Mouse (Mus musculus): ENCODE results near the gene Vmn2r56. TPM values are rescaled to one million over a fixed set of nuclear protein-coding genes. Genes with fewer than 3 reads are reported as not detected.

Gene Vmn2r56
- not detected for total RNA-seq (2023)

GRCm38 (mm10) chr7:12734904-12735303 is at the start of gene Vmn2r56:
TSS of gene Vmn2r56 (minus strand) at chr7:12735004.

DNA sequence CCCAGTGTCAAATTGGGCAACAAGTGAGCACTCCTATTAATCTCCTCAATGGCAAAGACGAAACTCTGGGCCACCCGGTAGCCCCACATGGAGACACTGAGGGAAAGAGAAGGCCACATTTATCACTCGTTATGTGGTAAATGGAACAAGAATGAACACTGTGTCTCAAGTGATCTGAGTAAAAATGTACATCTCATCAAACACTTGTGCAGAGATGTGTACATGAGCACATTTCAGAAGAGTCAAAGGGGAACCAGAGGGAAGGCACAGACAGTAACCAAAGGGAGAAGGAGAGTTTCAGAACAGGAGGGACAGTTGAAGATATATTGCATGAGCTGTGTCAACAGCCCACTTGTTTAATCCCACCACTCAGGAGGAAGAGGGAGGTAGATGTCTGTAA is 49.9 kb downstream of the Vmn2r56 start, which contains the start of gene Vmn2r55:
TSS of gene Vmn2r55 (minus strand) at position 101 of the 400 bp plus-strand sequence.

GRCm38 (mm10) chr7:12640219-12640618 is 94.6 kb downstream of the Vmn2r56 start, which contains the start of gene Vmn2r54:
TSS of gene Vmn2r54 (minus strand) at chr7:12640319.

Other genes with a start within 250 kb of the Vmn2r56 start
- not detected for gene 2900092C05Rik, start 222.5 kb downstream of the Vmn2r56 start, total RNA-seq (2023)
- under 1 TPM; 0.06 TPM for gene Vmn2r53, start 126.2 kb downstream of the Vmn2r56 start, total RNA-seq (2023)
- gene Vmn2r54, start 94.7 kb downstream of the Vmn2r56 start, total RNA-seq (2023), result not detected
- not detected for gene Vmn2r55, start 50.0 kb downstream of the Vmn2r56 start, total RNA-seq (2023)
- gene Zscan18, start 68.6 kb upstream of the Vmn2r56 start, total RNA-seq (2023), result 10 to 100 TPM; 13.3 to 19.3 TPM
- 10 to 100 TPM; 12.1 to 15.8 TPM for gene Zfp329, start 83.9 kb upstream of the Vmn2r56 start, total RNA-seq (2023)
- 100 to 1,000 TPM; 110 to 119 TPM for gene Zfp110, start 99.8 kb upstream of the Vmn2r56 start, total RNA-seq (2023)
- gene Zfp128, start 146.2 kb upstream of the Vmn2r56 start, total RNA-seq (2023), result 1 to 10 TPM; 2.6 to 4.5 TPM
- gene Zscan22, start 162.8 kb upstream of the Vmn2r56 start, total RNA-seq (2023), result 10 to 100 TPM; 16.6 to 18.3 TPM
- 1,000 to 10,000 TPM; 2,087 to 2,163 TPM for gene Rps5, start 187.3 kb upstream of the Vmn2r56 start, total RNA-seq (2023)
- 1 to 10 TPM; 1.2 to 1.5 TPM for gene Rnf225, start 192.4 kb upstream of the Vmn2r56 start, total RNA-seq (2023)
- 1 to 10 TPM; 3.9 to 6.7 TPM for gene Zfp324, start 230.8 kb upstream of the Vmn2r56 start, total RNA-seq (2023)
- 1 to 10 TPM; 8.7 to 9.2 TPM for gene Zfp446, start 242.8 kb upstream of the Vmn2r56 start, total RNA-seq (2023)

All from B cell, adult 67 days (primary cell).